Mouse (Mus musculus) cerebellum, postnatal 36 days (tissue): Measurements from ENCODE around the gene Uba3.

Experiments used
- DNase-seq, 2 experiments: peaks; one replicate each; pipeline ENCODE4 v3.0.0; 2021 to 2022; ENCODE audit warnings: mixed read lengths in 2 of 2

Uba3 gene

GRCm38 (mm10) chr6:97210191-97210961, 4.9 kb upstream of the Uba3 start, which contains the start of gene Arl6ip5:
TSS of gene Arl6ip5 (plus strand) at chr6:97210689.
- DNase-seq, result peak; percentile 89 to 90

GRCm38 (mm10) chr6:97209751-97210150, 4.3 kb upstream of the Uba3 start:
- DNase-seq, result no peak

GRCm38 (mm10) chr6:97209201-97209600, 3.8 kb upstream of the Uba3 start:
- DNase-seq, result no peak

- DNase-seq, result no peak
Measured at GRCm38 (mm10) chr6:97208406-97208805, 3.0 kb upstream of the Uba3 start.

GRCm38 (mm10) chr6:97207085-97207484, 1.6 kb upstream of the Uba3 start:
- no peak for DNase-seq

GRCm38 (mm10) chr6:97204952-97205351, 495 bp downstream of the Uba3 start:
- peak in 1 of 2 experiments; percentile 41 for DNase-seq

GRCm38 (mm10) chr6:97204252-97204869, 1.1 kb downstream of the Uba3 start:
- no peak for DNase-seq

- DNase-seq, result no peak
Measured at GRCm38 (mm10) chr6:97202477-97202876, 3.0 kb downstream of the Uba3 start.

GRCm38 (mm10) chr6:97200437-97200836, 5.0 kb downstream of the Uba3 start:
- DNase-seq, result no peak

- no peak for DNase-seq
Measured at GRCm38 (mm10) chr6:97179367-97179828, 26.0 kb downstream of the Uba3 start.

- peak; percentile 95 to 97 for DNase-seq
Measured at GRCm38 (mm10) chr6:97178491-97179366, 26.7 kb downstream of the Uba3 start, which contains the start of gene Tmf1. TSS of gene Tmf1 (minus strand) at chr6:97179122.

- DNase-seq, result no peak
Measured at GRCm38 (mm10) chr6:97175716-97176115, 29.7 kb downstream of the Uba3 start.

- no peak for DNase-seq
Measured at GRCm38 (mm10) chr6:97150156-97150555, 55.3 kb downstream of the Uba3 start.

- DNase-seq, result no peak
Measured at GRCm38 (mm10) chr6:97149721-97150120, 55.7 kb downstream of the Uba3 start.

GRCm38 (mm10) chr6:97148383-97149251, 56.8 kb downstream of the Uba3 start, which contains the start of gene Eogt:
TSS of gene Eogt (minus strand) at chr6:97149182.
- peak; percentile 71 to 75 for DNase-seq

- peak; percentile 52 for DNase-seq
Measured at GRCm38 (mm10) chr6:97147755-97148382, 57.6 kb downstream of the Uba3 start.

- DNase-seq, result no peak
Measured at GRCm38 (mm10) chr6:97145156-97145555, 60.3 kb downstream of the Uba3 start.

- no peak for DNase-seq
Measured at GRCm38 (mm10) chr6:97144359-97144758, 61.1 kb downstream of the Uba3 start.

- DNase-seq, result no peak
Measured at GRCm38 (mm10) chr6:97142611-97143010, 62.8 kb downstream of the Uba3 start.

- no peak for DNase-seq
Measured at GRCm38 (mm10) chr6:97141811-97142210, 63.6 kb downstream of the Uba3 start.
